Mouse (Mus musculus) liver, adult 2 months (tissue): ENCODE measurements around the gene Galt. TPM values are rescaled to one million over a fixed set of nuclear protein-coding genes. Genes with fewer than 3 reads are reported as not detected.
"Not testable (repeated sequence)": the region's sequence is repeated elsewhere in the genome, so short reads cannot be mapped to it uniquely, and the experiment has no call there.

Experiments used
- DNase-seq: peaks from one replicate; pipeline ENCODE4 v3.0.0-alpha.2; 2011; ENCODE audit warnings: low read depth, low spot score; ENCODE audit errors: extremely low read depth
- H3K27ac ChIP-seq: fragments of 200-500 bp; replicated peaks from 2 replicates; pipeline ENCODE4 v1.5.1; 2012; ENCODE audit warnings: low read depth, mild to moderate bottlenecking, control low read depth, inconsistent platforms, low read length; ENCODE audit not compliant: insufficient read depth
- H3K27me3 ChIP-seq: fragments of 200-500 bp; 2 replicates; pipeline ENCODE4 v1.6.1; 2012; ENCODE audit warnings: mild to moderate bottlenecking, moderate library complexity, low read length, inconsistent platforms; ENCODE audit not compliant: control insufficient read depth, insufficient read depth
- H3K36me3 ChIP-seq: fragments of 200-500 bp; 2 replicates; pipeline ENCODE4 v1.6.1; 2012; ENCODE audit warnings: low read length, inconsistent platforms; ENCODE audit not compliant: control insufficient read depth, insufficient read depth
- H3K4me1 ChIP-seq: fragments of 200-500 bp; 2 replicates; pipeline ENCODE4 v1.6.1; 2011; ENCODE audit warnings: low read length; ENCODE audit not compliant: control insufficient read depth, insufficient read depth
- H3K4me3 ChIP-seq: fragments of 200-500 bp; 2 replicates; pipeline ENCODE4 v1.5.1; 2011; ENCODE audit warnings: low read depth, mild to moderate bottlenecking, control low read depth, low read length, moderate library complexity; ENCODE audit not compliant: insufficient read depth
- H3K79me2 ChIP-seq: fragments of 200-500 bp; 2 replicates; pipeline ENCODE4 v1.6.1; 2012; ENCODE audit warnings: inconsistent platforms, mild to moderate bottlenecking, low read length, moderate library complexity; ENCODE audit not compliant: control insufficient read depth, insufficient read depth
- H3K9ac ChIP-seq: fragments of 200-500 bp; 2 replicates; pipeline ENCODE4 v1.6.1; 2012; ENCODE audit warnings: low read depth, mild to moderate bottlenecking, control low read depth, inconsistent platforms, low read length
- WGBS: fragments of 180-500 bp; shearing (Covaris S2); methylation state at CpG from one replicate; pipeline ENCODE4 v1.1.7; 2018; 5-methylcytosine and 5-hydroxymethylcytosine counted together
- polyA plus RNA-seq: library from polyadenylated mRNA; depleted of rRNA; stranded (reverse); fragments of >200 nt; gene quantifications from 2 replicates; pipeline ENCODE4 v1.2.3, GENCODE M21; 2012; rRNA removed
- total RNA-seq: library from RNA; depleted of rRNA; stranded (reverse); fragments of >200 nt; gene quantifications from 2 replicates; pipeline ENCODE4 v1.2.3, GENCODE M21; 2014; rRNA removed

Galt gene
- total and polyA plus RNA-seq, 2 experiments: 52.4 to 204 TPM

DNA sequence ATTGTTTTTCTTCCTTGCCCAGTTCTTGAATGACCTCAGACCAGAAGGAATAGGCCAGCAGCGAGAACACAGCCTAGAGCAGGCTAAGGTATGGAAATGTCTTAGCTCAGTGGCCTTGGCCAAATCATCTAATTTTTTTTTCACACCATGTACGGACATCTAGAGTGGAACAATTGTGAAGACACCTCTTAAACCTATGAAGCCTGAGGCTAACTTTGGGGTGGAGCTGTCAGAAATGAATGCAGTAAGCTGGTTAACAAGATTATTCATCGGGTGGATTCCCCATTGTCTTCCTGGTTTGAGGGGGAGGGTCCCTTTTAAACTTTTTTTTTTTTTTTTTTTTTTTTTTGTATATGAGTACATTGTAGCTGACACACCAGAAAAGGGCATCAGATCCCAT, 19.5 kb downstream of the Galt start:
- Histone ChIP-seq H3K4me3 (0 out of 2 replicates have a peak overlapping the region, but pooled peaks have one; percentile 45), H3K9ac (peak overlapping the region; percentile 8; the same call in 1 of the 2 replicates), H3K27ac (peak overlapping the region; percentile 28)
- 83% methylated on average over 3 of the region's 3 CpGs for WGBS
- not testable (repeated sequence) for H3K27me3 ChIP-seq, H3K4me1 ChIP-seq, H3K79me2 ChIP-seq, H3K36me3 ChIP-seq, DNase-seq

DNA sequence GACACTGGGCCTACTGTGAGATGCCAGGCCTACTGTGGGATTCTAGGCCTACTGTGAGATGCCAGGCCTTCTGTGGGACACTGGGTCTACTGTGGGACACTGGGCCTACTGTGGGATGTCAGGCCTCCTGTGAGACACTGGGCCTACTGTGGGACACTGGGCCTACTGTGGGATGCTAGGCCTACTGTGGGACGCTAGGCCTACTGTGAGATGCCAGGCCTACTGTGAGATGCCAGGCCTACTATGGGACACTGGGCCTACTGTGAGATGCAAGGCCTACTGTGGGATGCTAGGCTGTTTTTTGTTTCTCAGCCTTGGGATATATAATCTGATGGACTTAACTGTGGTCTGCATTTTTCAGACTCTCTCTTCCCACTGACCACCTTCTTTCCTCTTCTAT, 20.8 kb downstream of the Galt start:
- not testable (repeated sequence) for H3K36me3 ChIP-seq, H3K27me3 ChIP-seq, H3K4me3 ChIP-seq, H3K79me2 ChIP-seq, H3K4me1 ChIP-seq, H3K27ac ChIP-seq, DNase-seq, H3K9ac ChIP-seq
- 92% methylated on average over 1 of the region's 1 CpGs for WGBS

DNA sequence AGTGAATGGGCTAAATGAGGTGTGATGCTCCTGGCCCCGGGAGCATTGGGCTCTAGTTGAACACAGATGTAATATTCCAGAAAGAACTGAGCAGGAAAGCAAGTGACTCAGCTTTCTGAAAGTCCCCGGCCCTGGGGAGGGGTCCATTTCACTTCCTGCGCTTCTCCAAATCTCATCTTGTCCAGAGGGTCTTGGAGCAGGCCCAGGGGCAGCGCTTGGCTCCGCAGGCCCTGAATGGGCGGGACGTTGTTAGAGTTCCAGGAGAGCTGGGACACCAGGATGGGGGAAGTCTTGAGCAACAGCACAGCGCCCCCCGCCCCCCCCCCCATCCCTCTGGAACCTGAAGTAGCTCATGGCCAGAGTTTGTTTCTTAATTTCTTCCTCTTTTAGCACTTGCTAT, 26.2 kb downstream of the Galt start:
- H3K4me1 ChIP-seq, H3K36me3 ChIP-seq, H3K27me3 ChIP-seq, H3K27ac ChIP-seq, H3K79me2 ChIP-seq, H3K4me3 ChIP-seq, DNase-seq, H3K9ac ChIP-seq: not testable (repeated sequence)
- 69% methylated on average over 9 of the region's 9 CpGs for WGBS

DNA sequence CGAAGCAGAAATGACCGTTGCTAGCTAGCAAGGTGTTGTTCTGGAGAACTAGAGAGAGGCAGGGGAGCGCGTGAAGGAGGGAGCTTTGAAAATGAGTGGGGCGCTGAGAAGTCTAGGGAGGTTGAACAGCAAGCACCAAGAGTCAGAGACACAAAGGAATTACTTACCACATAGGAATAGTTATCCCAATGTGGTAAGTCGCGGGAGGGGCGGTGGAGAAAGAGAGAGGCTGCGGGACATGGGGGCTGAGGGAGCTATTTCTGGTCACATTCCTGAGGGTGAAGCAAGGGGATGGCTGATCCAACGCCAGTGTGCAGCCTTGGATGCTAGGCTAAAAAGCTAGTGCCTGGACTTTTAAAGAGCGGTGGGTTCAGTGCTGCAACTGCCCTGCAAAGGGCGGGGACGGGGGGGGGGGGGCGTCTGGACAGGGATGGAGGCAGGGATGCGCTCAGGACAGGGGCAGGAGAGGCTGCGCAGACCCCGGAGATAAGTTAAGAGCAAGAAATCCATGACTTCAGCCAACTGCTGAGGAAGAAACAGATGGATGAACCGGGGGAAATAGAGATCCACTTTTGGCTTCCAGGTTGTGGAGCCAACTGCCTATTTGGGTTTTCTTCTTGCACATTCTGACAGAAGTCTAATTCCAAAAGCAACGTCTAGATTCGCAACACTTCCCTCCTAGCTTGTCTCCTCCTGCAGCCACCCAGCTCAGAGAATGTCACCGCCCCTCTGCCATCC, 26.9 kb downstream of the Galt start:
- not testable (repeated sequence) for H3K4me1 ChIP-seq, H3K79me2 ChIP-seq, H3K36me3 ChIP-seq, H3K27ac ChIP-seq, H3K4me3 ChIP-seq, DNase-seq, H3K9ac ChIP-seq, H3K27me3 ChIP-seq
- WGBS: 37% methylated on average over 18 of the region's 21 CpGs

DNA sequence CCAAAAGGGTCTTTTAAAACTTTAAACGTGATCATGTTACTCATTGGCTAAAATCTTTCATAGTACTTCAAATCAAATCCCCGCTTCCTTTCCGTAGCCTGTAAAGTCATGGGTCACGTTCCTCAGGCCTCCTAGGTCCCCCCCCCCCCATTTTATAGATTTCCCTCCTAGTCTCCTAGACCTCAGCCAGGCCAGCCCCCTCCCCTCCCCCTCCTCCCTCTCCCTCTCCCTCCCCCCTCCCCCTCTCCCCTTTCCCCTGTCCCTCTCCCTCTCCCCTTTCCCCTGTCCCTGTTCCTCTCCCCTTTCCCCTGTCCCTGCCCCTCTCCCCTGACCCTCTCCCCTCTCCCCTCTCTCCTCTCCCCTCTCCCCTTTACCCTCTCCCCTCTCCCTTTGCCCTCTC, 27.7 kb downstream of the Galt start:
- 54% methylated on average over 4 of the region's 4 CpGs for WGBS
- H3K9ac ChIP-seq, H3K27me3 ChIP-seq: not testable (repeated sequence)

DNA sequence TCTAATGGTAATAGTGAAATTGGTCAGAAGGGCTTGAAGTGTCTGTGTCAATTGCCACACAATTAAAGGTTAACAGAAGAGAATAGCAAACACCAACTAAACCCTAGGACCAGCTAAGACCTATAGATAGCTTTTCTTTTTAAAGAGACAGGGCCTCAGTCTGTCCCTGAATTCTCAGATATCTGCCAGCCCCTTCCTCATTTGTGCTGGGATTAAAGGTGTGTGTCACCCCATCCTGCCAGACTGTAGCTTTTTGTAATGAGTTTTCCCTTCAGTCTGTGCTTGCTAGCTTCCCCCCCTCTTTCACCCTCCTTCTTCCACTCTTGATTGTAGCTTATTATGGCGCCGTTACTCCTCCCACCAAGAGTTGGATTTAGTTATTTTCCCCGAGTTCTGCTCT, 28.2 kb downstream of the Galt start:
- H3K9ac ChIP-seq, H3K36me3 ChIP-seq, H3K27ac ChIP-seq, H3K4me3 ChIP-seq, H3K27me3 ChIP-seq, H3K79me2 ChIP-seq, DNase-seq, H3K4me1 ChIP-seq: not testable (repeated sequence)
- 64% methylated on average over 3 of the region's 3 CpGs for WGBS

More for the DNA sequence above, 27.7 kb downstream of the Galt start:
- H3K79me2 ChIP-seq, H3K27ac ChIP-seq, H3K4me3 ChIP-seq, DNase-seq, H3K36me3 ChIP-seq, H3K4me1 ChIP-seq: not testable (repeated sequence)

Other genes with a start within 250 kb of the Galt start
- gene 1110017D15Rik, start 237.9 kb upstream of the Galt start, total RNA-seq: not detected in 2 replicates
- 0.24 TPM in 1 of 2 replicates, not detected in the other for gene 1110017D15Rik, start 237.9 kb upstream of the Galt start, polyA plus RNA-seq
- 1.5 and 3.2 TPM in 2 replicates for gene Fam219a, start 185.7 kb upstream of the Galt start, total RNA-seq
- 4.8 and 6.5 TPM in 2 replicates for gene Fam219a, start 185.7 kb upstream of the Galt start, polyA plus RNA-seq
- 0.18 and 1.2 TPM in 2 replicates for gene Dnaic1, start 185.5 kb upstream of the Galt start, total RNA-seq
- 0.78 and 2.3 TPM in 2 replicates for gene Dnaic1, start 185.5 kb upstream of the Galt start, polyA plus RNA-seq
- gene Enho, start 114.9 kb upstream of the Galt start, total RNA-seq: 26.4 and 42.8 TPM in 2 replicates
- 51.1 and 114 TPM in 2 replicates for gene Enho, start 114.9 kb upstream of the Galt start, polyA plus RNA-seq
- gene Cntfr, start 58.1 kb upstream of the Galt start, total RNA-seq: 0.74 and 0.87 TPM in 2 replicates
- 1.8 and 2.3 TPM in 2 replicates for gene Cntfr, start 58.1 kb upstream of the Galt start, polyA plus RNA-seq
- gene Il11ra1, start 55.2 kb upstream of the Galt start, total RNA-seq: 38.6 and 42.4 TPM in 2 replicates
- gene Il11ra1, start 55.2 kb upstream of the Galt start, polyA plus RNA-seq: 129 and 155 TPM in 2 replicates
- 20.5 and 21.4 TPM in 2 replicates for gene Rpp25l, start 41.7 kb upstream of the Galt start, total RNA-seq
- 59.1 and 60.6 TPM in 2 replicates for gene Rpp25l, start 41.7 kb upstream of the Galt start, polyA plus RNA-seq
- gene Dctn3, start 32.1 kb upstream of the Galt start, total RNA-seq: 33.4 and 40.2 TPM in 2 replicates
- 43.2 and 44.5 TPM in 2 replicates for gene Dctn3, start 32.1 kb upstream of the Galt start, polyA plus RNA-seq
- not detected in 2 replicates for gene Arid3c, start 24.1 kb upstream of the Galt start, total RNA-seq
- not detected in 2 replicates for gene Arid3c, start 24.1 kb upstream of the Galt start, polyA plus RNA-seq
- 69.3 and 82.2 TPM in 2 replicates for gene Sigmar1, start 929 bp downstream of the Galt start, total RNA-seq
- 362 and 423 TPM in 2 replicates for gene Sigmar1, start 929 bp downstream of the Galt start, polyA plus RNA-seq
- 11.9 and 13.1 TPM in 2 replicates for gene Ccl27a, start 19.0 kb downstream of the Galt start, total RNA-seq
- 33.3 and 39.4 TPM in 2 replicates for gene Ccl27a, start 19.0 kb downstream of the Galt start, polyA plus RNA-seq
- gene Gm21541, start 148.4 kb downstream of the Galt start, total RNA-seq: not detected in 2 replicates
- not detected in 2 replicates for gene Gm21541, start 148.4 kb downstream of the Galt start, polyA plus RNA-seq
- gene Gm20878, start 186.3 kb downstream of the Galt start, total RNA-seq: not detected in 2 replicates
- 0.27 and 0.33 TPM in 2 replicates for gene Gm20878, start 186.3 kb downstream of the Galt start, polyA plus RNA-seq
- gene Fam205a4, start 210.8 kb downstream of the Galt start, total RNA-seq: not detected in 2 replicates
- gene Fam205a4, start 210.8 kb downstream of the Galt start, polyA plus RNA-seq: not detected in 2 replicates